Mouse (Mus musculus): ENCODE data around the gene Ntrk2. TPM values are rescaled to one million over a fixed set of nuclear protein-coding genes. Genes with fewer than 3 reads are reported as not detected.

Gene Ntrk2
- total and polyA plus RNA-seq, 2 experiments = 0.55 to 1.5 TPM

DNA sequence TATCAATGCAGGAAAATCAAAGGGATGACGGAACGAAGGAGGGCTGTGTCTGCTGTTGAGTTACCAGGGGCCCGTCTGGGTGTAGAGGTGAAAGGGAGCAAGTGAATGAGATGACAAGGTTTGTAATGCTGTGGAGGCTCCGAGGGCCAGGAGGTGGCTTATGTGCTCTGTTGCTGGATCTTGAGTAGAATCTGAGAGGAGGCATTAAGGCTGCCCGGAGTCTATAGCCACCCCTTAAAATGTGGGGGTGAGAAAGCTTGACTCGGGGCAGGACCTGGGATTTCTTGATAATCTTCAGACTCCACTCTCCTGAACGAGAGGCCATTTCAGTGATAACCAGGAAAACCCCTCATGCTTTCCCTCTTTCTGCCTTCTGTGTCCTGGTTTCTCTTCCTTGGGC, 340.2 kb downstream of the Ntrk2 start:
- H3K4me1 ChIP-seq (ENCODE audit: control insufficient read depth, insufficient read depth, low read length) = no peaks in the 10 kb centered on the region
- no peak overlapping the region for H3K9ac ChIP-seq (ENCODE audit: low read depth, low read length)
- DNase-seq (ENCODE audit: extremely low read depth, low read depth, low spot score) = no peak
- H3K27ac ChIP-seq (replicated peaks; ENCODE audit: insufficient read depth, low read depth, low read length) = no peak overlapping the region
- no peak for TF ChIP-seq POLR2A (IDR thresholded peaks at IDR 0.05; ENCODE audit: extremely low read depth, insufficient read depth, low read length)
- TF ChIP-seq CTCF (IDR thresholded peaks at IDR 0.05; ENCODE audit: low read depth, low read length) = no peak
- H3K4me3 ChIP-seq (ENCODE audit: insufficient read depth, low read depth, low read length) = no peak overlapping the region
- H3K79me2 ChIP-seq (ENCODE audit: control insufficient read depth, insufficient read depth, low read length) = no peaks in the 10 kb centered on the region
- 88% methylated on average over 7 of the region's 7 CpGs for WGBS
- H3K36me3 ChIP-seq (ENCODE audit: control insufficient read depth, insufficient read depth, low read length) = no peaks in the 10 kb centered on the region
- H3K27me3 ChIP-seq (ENCODE audit: control insufficient read depth, insufficient read depth, low read length) = 0 out of 2 replicates have a peak, but pooled peaks cover 3% of the 10 kb centered on the region

GRCm38 (mm10) chr13:59147976-59148375, 341.6 kb downstream of the Ntrk2 start:
- Histone ChIP-seq H3K79me2 (ENCODE audit: control insufficient read depth, insufficient read depth, low read length) (no peaks in the 10 kb centered on the region), H3K4me3 (ENCODE audit: insufficient read depth, low read depth, low read length) (no peak overlapping the region), H3K9ac (ENCODE audit: low read depth, low read length) (no peak overlapping the region), H3K36me3 (ENCODE audit: control insufficient read depth, insufficient read depth, low read length) (no peaks in the 10 kb centered on the region), H3K27ac (replicated peaks; ENCODE audit: insufficient read depth, low read depth, low read length) (no peak overlapping the region), H3K27me3 (ENCODE audit: control insufficient read depth, insufficient read depth, low read length) (0 out of 2 replicates have a peak, but pooled peaks cover 3% of the 10 kb centered on the region), H3K4me1 (ENCODE audit: control insufficient read depth, insufficient read depth, low read length) (no peaks in the 10 kb centered on the region)
- no peak for DNase-seq (ENCODE audit: extremely low read depth, low read depth, low spot score)
- 76% methylated on average over 4 of the region's 4 CpGs for WGBS
- no peak for TF ChIP-seq POLR2A (IDR thresholded peaks at IDR 0.05; ENCODE audit: extremely low read depth, insufficient read depth, low read length)
- no peak for TF ChIP-seq CTCF (IDR thresholded peaks at IDR 0.05; ENCODE audit: low read depth, low read length)

DNA sequence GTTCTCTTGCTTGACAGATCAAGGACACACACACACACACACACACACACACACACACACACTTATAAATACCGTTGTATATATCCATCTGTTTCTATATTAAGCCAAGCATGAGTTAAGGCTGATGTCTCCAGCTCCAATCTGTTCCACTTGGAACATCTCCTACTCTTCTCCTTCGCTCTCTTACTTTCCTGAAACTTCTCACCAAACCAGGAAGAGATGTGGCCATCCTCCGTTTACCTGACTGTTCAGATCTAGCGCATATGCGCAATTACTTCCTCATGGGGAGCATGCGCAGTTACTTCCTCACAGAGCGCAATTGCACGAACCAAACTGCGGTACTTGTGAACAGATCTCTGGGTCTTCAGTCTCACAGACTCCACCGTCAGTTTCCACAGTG, 342.4 kb downstream of the Ntrk2 start:
- H3K79me2 ChIP-seq (ENCODE audit: control insufficient read depth, insufficient read depth, low read length) = no peaks in the 10 kb centered on the region
- no peak overlapping the region for H3K27ac ChIP-seq (replicated peaks; ENCODE audit: insufficient read depth, low read depth, low read length)
- 85% methylated on average over 10 of the region's 10 CpGs for WGBS
- H3K4me1 ChIP-seq (ENCODE audit: control insufficient read depth, insufficient read depth, low read length) = no peaks in the 10 kb centered on the region
- TF ChIP-seq CTCF (IDR thresholded peaks at IDR 0.05; ENCODE audit: low read depth, low read length) = no peak
- no peak for TF ChIP-seq POLR2A (IDR thresholded peaks at IDR 0.05; ENCODE audit: extremely low read depth, insufficient read depth, low read length)
- H3K9ac ChIP-seq (ENCODE audit: low read depth, low read length) = no peak overlapping the region
- no peak for DNase-seq (ENCODE audit: extremely low read depth, low read depth, low spot score)
- H3K36me3 ChIP-seq (ENCODE audit: control insufficient read depth, insufficient read depth, low read length) = no peaks in the 10 kb centered on the region
- H3K4me3 ChIP-seq (ENCODE audit: insufficient read depth, low read depth, low read length) = no peak overlapping the region
- 0 out of 2 replicates have a peak, but pooled peaks cover 3% of the 10 kb centered on the region for H3K27me3 ChIP-seq (ENCODE audit: control insufficient read depth, insufficient read depth, low read length)

GRCm38 (mm10) chr13:59164015-59164414, 357.6 kb downstream of the Ntrk2 start:
- no peak for DNase-seq (ENCODE audit: extremely low read depth, low read depth, low spot score)
- no peak overlapping the region for H3K4me3 ChIP-seq (ENCODE audit: insufficient read depth, low read depth, low read length)
- TF ChIP-seq POLR2A (IDR thresholded peaks at IDR 0.05; ENCODE audit: extremely low read depth, insufficient read depth, low read length) = no peak
- TF ChIP-seq CTCF (IDR thresholded peaks at IDR 0.05; ENCODE audit: low read depth, low read length) = no peak

GRCm38 (mm10) chr13:59173840-59174239, 367.5 kb downstream of the Ntrk2 start:
- Histone ChIP-seq H3K9ac (ENCODE audit: low read depth, low read length) (no peak overlapping the region), H3K36me3 (ENCODE audit: control insufficient read depth, insufficient read depth, low read length) (no peaks in the 10 kb centered on the region), H3K27me3 (ENCODE audit: control insufficient read depth, insufficient read depth, low read length) (no peaks in the 10 kb centered on the region), H3K4me1 (ENCODE audit: control insufficient read depth, insufficient read depth, low read length) (no peaks in the 10 kb centered on the region), H3K4me3 (ENCODE audit: insufficient read depth, low read depth, low read length) (no peak overlapping the region), H3K79me2 (ENCODE audit: control insufficient read depth, insufficient read depth, low read length) (no peaks in the 10 kb centered on the region), H3K27ac (replicated peaks; ENCODE audit: insufficient read depth, low read depth, low read length) (no peak overlapping the region)
- no peak for TF ChIP-seq CTCF (IDR thresholded peaks at IDR 0.05; ENCODE audit: low read depth, low read length)
- no peak for TF ChIP-seq POLR2A (IDR thresholded peaks at IDR 0.05; ENCODE audit: extremely low read depth, insufficient read depth, low read length)
- no peak for DNase-seq (ENCODE audit: extremely low read depth, low read depth, low spot score)
- 72% methylated on average over 8 of the region's 8 CpGs for WGBS

More at GRCm38 (mm10) chr13:59164015-59164414, 357.6 kb downstream of the Ntrk2 start:
- no peaks in the 10 kb centered on the region for H3K36me3 ChIP-seq (ENCODE audit: control insufficient read depth, insufficient read depth, low read length)
- no peak overlapping the region for H3K27ac ChIP-seq (replicated peaks; ENCODE audit: insufficient read depth, low read depth, low read length)
- no peaks in the 10 kb centered on the region for H3K4me1 ChIP-seq (ENCODE audit: control insufficient read depth, insufficient read depth, low read length)
- no peak overlapping the region for H3K9ac ChIP-seq (ENCODE audit: low read depth, low read length)
- no peaks in the 10 kb centered on the region for H3K27me3 ChIP-seq (ENCODE audit: control insufficient read depth, insufficient read depth, low read length)
- 81% methylated on average over 8 of the region's 8 CpGs for WGBS
- H3K79me2 ChIP-seq (ENCODE audit: control insufficient read depth, insufficient read depth, low read length) = no peaks in the 10 kb centered on the region

GRCm38 (mm10) chr13:59176021-59176420, 369.7 kb downstream of the Ntrk2 start:
- WGBS = 70% methylated on average over 3 of the region's 3 CpGs
- no peak overlapping the region for H3K4me3 ChIP-seq (ENCODE audit: insufficient read depth, low read depth, low read length)

More at GRCm38 (mm10) chr13:59176021-59176420, 369.7 kb downstream of the Ntrk2 start:
- Histone ChIP-seq H3K4me1 (ENCODE audit: control insufficient read depth, insufficient read depth, low read length) (no peaks in the 10 kb centered on the region), H3K36me3 (ENCODE audit: control insufficient read depth, insufficient read depth, low read length) (no peaks in the 10 kb centered on the region), H3K27ac (replicated peaks; ENCODE audit: insufficient read depth, low read depth, low read length) (no peak overlapping the region), H3K9ac (ENCODE audit: low read depth, low read length) (no peak overlapping the region), H3K79me2 (ENCODE audit: control insufficient read depth, insufficient read depth, low read length) (no peaks in the 10 kb centered on the region), H3K27me3 (ENCODE audit: control insufficient read depth, insufficient read depth, low read length) (no peaks in the 10 kb centered on the region)
- no peak for DNase-seq (ENCODE audit: extremely low read depth, low read depth, low spot score)
- no peak for TF ChIP-seq POLR2A (IDR thresholded peaks at IDR 0.05; ENCODE audit: extremely low read depth, insufficient read depth, low read length)
- no peak for TF ChIP-seq CTCF (IDR thresholded peaks at IDR 0.05; ENCODE audit: low read depth, low read length)
